Mouse (Mus musculus): Measurements from ENCODE around the gene Nmrk2.

The Nmrk2 gene

DNA sequence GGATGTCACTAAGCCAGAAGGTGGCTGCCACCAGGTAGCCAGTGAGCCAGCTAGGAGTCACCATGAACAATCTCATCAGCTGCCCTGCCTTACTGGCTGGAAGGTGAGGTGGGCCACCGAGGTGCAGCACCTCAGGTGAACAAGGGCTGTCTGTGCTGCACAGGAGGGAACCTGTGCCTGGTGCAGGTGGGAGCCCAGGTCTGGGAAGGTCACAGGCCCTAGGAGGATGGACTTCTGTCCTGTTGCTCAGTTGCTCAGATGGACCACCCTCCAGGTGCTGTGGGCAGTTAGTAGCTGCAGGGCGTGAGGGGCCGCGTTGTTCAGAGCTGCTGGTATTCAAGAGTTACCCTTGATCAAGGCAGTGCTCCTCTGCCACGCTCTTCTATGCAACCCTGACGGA lies 15.0 kb upstream of the Nmrk2 start:
- no peak for DNase-seq (ENCODE audit: low read depth in 2 of 2, low spot score in 2 of 2)

DNA sequence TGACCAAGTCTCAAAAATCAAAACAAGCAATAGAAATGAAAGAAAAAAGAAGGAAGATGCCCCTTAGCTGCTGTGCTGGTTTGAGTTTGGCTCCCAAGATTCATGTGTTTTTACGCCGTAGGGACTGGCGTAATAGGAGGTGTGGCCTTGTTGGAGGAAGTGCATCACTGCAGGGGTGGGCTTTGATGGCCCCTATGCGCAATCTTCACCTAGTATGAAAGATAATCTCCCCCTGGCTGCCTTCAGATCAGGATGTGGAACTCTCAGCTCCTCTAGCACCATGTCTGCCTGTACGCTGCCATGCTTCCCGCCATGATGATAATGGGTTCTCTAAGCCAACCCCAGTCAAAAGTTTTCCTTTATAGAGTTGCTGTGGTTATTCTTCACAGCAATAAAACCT lies 14.4 kb upstream of the Nmrk2 start:
- DNase-seq (ENCODE audit: low read depth in 2 of 2, low spot score in 2 of 2), result no peak

DNA sequence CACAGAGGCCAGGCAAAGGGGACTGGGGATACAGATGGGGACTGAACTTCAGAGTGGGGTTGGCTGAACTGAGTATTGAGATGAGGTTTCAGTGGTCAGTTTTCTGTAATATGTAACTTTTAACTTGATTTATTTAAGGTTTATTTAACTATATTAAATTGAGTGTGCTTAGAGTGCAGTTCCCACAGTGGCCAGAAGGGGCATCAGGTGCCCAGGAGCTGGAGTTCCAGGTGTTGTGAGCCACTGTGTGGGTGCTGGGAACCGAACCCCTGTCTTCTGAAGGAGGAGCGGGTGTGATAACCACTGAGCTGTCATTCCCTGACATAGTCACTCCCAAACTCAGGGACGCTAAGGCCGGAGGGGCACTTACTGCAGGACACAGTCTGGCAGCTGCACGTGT lies 8.3 kb upstream of the Nmrk2 start:
- no peak for DNase-seq (ENCODE audit: low read depth in 2 of 2, low spot score in 2 of 2)

DNA sequence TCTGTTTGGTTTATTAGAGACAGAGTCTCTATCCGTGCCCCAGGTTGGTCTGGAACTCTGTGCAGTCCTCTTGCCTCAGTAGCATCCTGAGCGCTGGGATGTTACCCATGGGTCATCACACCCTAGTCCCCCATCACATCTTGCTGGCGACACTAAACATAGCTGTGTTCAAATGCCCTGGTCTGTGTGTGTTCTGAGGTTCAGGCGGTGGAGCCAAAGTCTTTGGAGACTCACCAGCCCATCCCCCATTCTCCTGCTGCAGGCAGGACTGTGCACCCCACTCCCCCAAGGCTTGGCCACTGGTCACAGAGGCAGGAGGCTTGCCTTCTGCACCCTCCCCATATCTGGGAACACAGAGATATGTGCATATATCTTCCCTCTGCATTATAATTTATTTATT lies 2.3 kb upstream of the Nmrk2 start:
- DNase-seq (ENCODE audit: low read depth in 2 of 2, low spot score in 2 of 2), result no peak

DNA sequence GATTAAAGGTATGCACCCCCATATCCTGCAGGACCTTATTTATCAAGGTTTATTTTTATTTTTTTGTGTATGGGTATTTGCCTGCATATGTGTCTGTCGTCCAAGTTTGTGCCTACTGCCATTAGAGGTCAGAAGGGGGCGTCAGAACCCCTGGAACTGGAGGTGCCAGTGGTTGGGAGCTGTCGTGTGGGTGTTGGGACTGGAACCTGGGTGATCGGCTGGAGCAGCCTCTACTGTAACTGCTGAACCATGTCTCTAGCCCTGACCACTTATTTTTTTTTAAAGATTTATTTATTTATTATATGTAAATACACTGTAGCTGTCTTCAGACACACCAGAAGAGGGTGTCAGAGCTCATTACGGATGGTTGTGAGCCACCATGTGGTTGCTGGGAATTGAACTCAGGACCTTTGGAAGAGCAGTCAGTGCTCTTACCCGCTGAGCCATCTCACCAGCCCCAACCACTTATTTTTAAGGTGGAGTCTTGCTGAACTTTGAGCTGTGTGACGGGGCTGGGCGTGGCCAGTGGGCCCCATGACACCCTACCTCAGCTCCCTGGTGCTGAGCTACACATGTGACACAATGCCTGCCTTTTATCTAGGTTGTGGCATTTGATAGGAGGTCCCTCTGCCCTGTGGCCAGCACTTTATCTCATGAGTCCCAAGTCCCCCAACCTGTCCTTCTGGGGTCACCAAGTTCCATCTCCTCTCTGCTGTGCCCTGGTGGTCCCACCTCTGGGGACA lies 1.3 kb upstream of the Nmrk2 start:
- no peak for DNase-seq (ENCODE audit: low read depth in 2 of 2, low spot score in 2 of 2)

DNA sequence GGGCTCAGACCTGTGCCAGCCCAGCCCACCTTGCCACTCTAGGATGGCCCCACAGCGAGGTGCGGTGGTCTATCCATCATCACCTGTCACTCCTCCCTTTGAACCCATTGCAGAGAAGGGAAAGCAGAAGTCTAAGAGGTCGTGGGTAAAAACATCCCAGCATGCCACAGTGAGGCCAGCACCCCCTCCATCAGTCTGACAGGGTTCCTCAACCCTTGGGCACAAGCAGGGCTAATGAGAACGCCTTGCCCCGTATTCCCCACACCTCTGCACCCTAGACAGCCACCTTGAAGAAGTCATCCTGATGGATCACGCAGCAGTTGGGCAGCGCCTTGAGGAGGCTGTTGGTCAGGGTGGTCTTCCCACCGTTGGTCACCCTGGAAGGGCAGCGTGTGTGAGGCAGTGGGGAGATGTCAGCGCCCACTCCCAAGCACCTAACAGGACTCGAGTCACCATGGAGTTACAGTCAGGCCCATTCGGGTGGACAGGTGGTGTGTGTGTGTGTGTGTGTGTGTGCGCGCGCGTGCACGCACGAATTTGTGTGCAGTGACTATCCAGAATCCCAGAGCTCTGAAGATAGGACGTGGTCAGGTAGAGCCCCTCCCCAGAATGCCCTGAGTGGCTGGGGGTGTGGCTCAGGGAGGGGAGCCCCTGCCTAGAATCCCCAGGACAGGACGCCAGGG lies 1.1 kb downstream of the Nmrk2 start:
- no peak for DNase-seq (ENCODE audit: low read depth in 2 of 2, low spot score in 2 of 2)

DNA sequence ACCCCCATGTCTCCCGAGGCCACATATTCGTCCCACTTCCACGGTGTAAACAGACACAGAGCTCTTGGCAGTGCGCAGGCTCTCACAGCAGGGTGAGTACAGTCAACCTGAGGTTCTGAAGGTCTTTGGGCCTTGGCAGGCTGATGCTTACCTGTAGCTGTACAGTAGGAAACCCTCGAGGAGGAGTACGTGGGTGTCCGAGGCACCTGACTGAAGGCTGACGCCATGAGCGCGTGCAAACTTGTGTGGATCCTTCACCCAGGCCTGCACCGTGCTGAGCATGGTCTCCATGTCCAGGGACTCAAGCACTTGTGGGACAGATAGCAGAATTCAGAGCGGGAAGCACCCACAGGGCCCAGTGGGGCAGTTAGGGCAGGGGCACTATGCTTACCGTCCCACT lies 1.7 kb downstream of the Nmrk2 start:
- DNase-seq (ENCODE audit: low read depth in 2 of 2, low spot score in 2 of 2), result no peak

DNA sequence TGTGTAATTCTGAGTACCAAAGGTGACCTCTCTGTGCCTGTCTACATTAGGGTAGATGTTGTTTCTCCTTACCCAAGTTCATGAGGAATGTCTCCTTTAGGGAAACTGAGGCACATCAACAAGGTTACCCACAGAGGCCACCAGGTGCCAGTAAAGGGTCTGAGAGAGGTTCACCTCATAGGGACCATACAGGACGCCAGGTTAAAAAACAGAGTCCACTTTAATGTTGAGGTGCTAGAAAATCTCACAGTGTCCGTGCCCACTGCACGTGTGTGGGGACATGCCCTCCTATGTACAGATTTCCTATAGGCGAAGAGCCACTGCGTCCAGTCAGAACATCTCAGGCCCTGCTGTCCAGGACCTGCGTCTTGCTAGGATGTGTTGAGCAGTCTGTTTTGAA lies 2.9 kb downstream of the Nmrk2 start:
- no peak for DNase-seq (ENCODE audit: low read depth in 2 of 2, low spot score in 2 of 2)

DNA sequence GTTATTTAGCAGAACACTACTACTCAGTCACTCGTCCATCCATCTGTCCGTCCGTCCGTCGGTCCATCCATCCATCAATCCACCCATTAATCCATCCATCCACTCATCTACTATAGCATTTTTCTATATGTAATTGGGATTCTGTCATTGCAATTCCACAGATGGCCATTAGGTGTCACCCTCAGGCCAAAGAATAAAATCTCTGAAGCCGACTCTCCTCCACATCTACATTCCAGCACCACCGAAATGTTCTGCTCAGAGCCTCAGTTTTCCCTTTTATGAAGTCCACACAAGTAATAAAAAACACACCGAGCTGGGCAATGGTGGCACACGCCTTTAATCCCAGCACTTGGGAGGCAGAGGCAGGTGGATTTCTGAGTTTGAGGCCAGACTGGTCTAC lies 3.6 kb downstream of the Nmrk2 start:
- DNase-seq (ENCODE audit: low read depth in 2 of 2, low spot score in 2 of 2), result peak; percentile 68 to 75

DNA sequence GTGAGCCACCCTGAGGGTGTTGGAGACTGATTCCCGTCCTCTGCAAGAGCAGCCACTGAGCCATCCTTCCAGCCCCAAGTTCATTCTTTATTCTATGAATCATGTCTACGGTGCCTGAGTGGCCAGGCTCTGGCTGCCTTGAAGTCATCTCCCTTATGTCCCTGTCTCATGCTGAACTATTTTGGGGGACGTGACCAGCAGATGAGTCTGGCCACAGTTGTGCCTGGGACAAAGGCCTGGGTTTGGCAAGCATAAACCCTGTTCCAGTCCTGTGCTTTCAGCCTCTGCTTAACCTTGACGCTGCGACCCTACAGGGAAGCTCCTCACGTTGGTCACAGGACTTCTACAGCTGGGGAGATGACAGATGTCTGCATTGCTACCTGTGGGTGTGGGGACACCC lies 4.5 kb downstream of the Nmrk2 start:
- no peak for DNase-seq (ENCODE audit: low read depth in 2 of 2, low spot score in 2 of 2)

DNA sequence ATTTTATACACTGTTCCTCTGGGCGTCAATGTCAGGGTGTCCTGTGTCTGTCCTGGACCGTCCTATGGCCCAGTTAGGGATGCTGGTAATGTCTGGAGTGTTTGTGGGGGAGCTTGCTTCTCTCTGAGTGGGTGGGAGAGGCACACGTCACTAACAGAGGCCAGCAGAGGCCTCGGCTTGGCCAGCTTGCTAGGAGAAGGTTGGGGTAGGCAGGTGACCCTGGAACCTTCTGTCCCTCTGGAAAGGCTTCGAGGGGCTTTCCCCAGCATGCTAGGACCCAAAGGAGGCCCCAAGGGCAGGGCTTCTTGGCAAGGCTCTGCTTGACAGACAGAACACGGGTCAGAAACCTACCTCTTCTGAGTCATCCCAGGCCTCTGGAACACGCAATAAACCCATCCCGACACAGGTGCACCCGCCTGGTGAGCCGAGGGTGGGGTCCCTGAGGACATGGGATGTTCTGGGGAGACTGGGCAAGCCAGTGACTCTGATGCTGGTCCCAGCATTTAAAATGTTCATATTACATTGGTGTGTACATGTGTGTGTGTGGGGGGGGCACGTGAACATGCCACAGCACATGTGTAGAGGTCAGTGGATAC lies 5.3 kb downstream of the Nmrk2 start:
- no peak for DNase-seq (ENCODE audit: low read depth in 2 of 2, low spot score in 2 of 2)

DNA sequence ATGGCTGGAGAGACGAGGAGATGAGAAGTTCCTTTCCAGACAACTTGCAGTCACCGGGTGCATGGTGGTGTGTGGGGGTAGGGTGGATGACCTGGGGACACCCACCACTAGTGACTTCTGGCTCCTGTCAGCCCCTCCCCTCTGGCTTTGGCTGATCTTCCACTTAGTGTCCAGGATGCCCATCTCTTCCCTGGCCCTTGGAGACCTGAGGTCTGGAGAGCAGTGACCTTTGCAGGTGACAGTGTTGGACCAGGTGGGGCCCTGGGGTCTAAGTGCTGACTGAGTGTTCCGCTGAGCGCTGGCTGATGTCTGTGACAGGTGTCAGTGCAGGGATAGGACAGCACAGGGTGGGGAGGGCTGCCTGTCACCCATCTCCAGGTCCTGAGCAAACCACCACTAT lies 6.6 kb downstream of the Nmrk2 start:
- DNase-seq (ENCODE audit: low read depth in 2 of 2, low spot score in 2 of 2), result no peak

DNA sequence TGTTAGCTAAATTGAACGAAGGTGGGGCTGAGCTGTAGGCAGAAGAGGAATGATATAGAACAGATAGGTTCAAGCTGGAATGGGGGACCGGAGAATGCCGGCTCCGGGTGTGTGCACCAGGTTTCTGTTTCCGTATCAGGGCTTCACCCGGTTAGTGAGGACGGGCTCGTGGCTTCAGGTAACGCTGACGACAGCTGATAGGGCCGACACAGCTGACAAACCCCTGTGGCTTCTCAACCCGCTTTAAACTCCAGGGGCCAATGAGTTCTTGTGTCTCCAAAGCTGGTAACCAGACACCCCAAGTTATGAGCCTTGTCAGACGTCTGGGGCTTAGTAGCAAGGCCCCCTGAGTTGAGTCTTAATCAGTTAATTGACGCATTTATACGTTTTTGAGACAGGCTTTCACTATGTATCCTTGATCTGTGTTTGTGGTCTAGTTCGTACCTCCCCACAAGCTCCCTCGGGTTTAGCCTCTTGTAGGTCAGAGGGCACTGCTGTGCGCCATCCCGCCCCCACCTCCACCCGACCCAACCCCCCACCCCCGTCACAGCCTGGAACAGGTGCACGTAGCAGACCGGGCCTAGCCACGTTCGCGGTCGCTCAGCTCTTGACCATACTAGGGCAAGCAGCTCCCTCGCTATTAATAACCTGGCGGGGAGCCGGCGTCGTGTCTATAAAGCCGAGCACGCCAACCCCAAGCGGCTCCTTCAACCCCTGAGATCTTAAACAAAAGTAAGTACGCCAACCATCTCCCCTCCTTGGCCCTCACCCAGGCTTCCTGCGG lies 7.7 kb downstream of the Nmrk2 start:
- peak in 1 of 2 experiments; percentile 49 for DNase-seq (ENCODE audit: low read depth in 2 of 2, low spot score in 2 of 2)

DNA sequence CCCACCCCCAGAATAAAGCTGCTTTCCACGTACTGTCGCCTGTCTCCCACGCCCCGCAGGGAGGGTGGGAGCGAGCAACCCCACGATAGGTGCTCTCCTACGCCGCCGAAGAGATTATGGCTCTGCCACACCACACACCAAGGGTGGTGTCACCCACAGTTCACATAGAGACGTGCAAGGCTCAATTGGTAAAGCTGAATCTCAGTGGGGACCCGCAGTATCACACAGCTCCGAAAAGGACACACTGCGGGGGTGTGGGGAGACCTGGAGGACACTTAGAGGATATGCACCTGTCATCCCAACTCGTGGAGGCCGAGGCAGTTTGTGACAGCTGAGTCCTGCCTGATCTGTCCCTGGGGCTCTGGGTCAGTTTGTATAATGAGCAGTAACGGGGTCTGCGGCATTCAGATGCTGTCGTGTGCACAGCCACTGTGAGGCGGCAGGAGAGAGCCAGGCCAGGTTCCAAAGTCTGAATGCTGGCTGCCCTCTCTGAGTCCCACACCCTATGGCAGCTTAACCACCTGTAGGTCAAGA lies 8.8 kb downstream of the Nmrk2 start:
- DNase-seq (ENCODE audit: low read depth in 2 of 2, low spot score in 2 of 2), result no peak

DNA sequence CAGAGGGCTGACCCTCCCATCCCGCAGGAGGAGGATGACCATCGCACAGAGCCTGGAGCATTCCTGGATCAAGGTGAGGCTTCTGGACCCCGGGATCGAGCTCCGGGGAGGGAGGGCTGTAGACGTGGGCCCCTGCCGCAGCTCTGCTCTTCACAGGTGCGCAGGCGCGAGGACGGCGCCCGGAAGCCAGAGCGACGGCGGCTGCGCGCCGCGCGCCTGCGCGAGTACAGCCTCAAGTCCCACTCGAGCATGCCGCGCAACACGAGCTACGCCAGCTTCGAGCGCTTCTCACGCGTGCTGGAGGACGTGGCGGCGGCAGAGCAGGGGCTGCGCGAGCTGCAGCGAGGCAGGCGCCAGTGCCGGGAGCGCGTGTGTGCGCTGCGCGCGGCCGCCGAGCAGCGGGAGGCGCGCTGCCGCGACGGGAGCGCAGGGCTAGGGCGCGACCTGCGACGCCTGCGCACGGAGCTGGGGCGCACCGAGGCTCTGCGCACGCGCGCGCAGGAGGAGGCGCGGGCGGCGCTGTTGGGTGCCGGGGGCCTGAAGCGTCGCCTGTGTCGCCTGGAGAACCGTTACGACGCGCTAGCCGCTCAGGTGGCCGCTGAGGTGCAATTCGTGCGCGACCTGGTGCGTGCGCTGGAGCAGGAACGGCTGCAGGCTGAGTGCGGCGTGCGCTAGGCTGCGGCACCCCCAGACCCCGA lies 9.4 kb downstream of the Nmrk2 start:
- peak; percentile 75 to 79 for DNase-seq (ENCODE audit: low read depth in 2 of 2, low spot score in 2 of 2)

DNA sequence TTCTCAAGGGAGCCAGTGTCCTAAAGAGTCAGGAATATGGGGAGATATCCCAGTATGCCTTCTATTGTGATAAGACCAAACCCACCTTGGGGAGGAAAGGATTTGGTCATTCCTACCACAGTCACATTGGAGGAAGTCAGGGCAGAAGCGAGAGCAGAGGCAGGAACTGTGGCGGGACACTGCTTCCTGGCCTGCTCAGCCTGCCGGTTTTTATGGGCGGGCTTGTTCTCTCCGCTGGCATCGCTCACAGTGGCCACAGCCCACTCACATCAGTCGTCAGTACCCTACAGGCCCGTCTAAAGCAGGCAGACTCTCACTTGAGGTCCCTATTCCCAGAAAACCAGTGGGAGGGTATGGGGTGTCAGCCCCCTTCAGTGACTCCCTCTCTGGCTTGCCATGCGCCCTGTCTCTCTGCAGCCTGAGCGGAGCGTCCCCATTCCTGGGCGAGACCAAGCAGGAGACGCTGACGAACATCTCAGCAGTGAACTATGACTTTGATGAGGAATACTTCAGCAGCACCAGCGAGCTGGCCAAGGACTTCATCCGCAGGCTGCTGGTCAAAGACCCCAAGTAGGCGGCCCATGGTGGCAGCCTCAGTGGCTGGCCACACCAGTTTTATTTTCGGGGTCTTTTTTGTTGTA lies 10.4 kb downstream of the Nmrk2 start:
- no peak for DNase-seq (ENCODE audit: low read depth in 2 of 2, low spot score in 2 of 2)

DNA sequence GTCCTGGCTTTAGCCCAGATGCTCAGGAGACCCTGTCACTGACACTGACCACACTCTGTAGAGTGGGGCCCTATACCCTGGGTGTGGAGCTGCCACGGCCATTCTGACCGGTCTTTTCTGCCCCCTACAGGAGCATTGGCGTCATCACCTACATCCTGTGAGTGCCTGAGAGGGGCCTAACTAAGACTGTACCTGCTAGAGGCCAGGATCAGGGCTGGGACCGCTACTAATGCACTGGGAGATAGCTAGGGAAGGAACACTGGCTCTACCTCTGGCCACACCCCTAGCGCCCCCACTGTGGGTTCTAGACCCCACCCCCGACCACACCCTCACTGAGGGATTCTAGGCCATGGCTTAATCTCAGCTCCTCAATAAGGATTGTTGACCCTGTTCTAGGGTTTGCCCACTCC lies 10.9 kb downstream of the Nmrk2 start:
- no peak for DNase-seq (ENCODE audit: low read depth in 2 of 2, low spot score in 2 of 2)

DNA sequence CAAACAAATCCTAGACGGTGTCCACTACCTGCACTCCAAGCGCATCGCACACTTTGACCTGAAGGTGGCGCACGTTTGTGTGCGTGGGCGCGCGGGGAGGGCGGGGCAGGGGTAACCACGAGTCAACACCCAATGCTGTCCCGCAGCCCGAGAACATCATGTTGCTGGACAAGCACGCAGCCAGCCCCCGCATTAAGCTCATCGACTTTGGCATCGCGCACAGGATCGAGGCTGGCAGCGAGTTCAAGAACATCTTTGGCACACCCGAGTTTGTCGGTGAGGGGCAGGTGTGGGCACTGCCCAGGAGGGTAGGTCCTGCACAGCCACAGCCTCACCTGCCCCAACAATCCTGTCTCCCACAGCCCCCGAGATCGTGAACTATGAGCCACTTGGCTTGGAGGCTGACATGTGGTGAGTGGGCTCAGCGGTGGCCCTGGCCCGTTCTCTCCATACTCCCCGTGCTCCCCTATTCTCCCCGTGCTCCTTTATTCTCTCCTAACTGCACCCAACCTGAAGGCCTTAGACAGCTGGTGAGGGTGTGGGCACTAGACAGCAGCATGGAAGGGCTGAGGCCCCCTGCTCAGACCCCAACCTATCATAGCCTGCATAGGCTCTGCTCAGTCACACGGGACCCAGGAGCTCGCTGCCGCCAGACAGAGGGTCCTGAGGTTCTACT lies 11.5 kb downstream of the Nmrk2 start:
- DNase-seq (ENCODE audit: low read depth in 2 of 2, low spot score in 2 of 2), result no peak

DNA sequence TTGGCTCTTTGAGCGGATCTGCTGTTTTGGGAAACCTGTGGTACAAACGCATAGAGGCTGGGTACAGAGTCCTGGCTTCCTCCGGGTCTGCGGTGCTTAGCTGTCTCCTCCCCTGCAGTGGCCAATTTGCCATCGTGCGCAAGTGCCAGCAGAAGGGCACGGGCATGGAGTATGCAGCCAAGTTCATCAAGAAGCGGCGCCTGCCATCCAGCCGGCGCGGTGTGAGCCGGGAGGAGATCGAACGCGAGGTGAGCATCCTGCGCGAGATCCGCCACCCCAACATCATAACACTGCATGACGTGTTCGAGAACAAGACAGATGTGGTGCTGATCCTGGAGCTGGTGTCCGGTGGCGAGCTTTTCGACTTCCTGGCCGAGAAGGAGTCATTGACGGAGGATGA lies 12.0 kb downstream of the Nmrk2 start:
- no peak for DNase-seq (ENCODE audit: low read depth in 2 of 2, low spot score in 2 of 2)

DNA sequence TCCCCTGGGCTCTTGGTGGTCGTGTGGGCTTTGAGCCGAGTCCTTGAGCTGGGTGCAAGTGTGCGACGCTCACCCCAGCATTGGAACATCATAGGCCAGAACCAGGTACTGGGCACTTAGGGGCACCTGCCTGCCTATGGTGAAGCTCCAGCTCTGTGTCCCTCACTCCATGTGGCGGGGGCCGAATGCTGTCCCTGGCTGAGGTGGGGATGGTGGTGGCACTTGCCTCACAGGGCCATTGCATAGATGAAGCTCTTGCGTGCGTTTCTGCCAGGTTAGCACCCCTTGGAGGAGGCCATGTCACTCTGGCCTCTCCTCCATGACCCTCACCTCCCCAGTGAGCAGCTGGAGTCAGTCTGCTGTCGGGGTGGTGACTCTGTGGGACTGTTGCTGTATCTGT lies 14.7 kb downstream of the Nmrk2 start:
- no peak for DNase-seq (ENCODE audit: low read depth in 2 of 2, low spot score in 2 of 2)
